Mouse (Mus musculus): ENCODE measurements around the gene Shroom3. TPM values are rescaled to one million over a fixed set of nuclear protein-coding genes. Genes with fewer than 3 reads are reported as not detected.

Shroom3 gene
- total RNA-seq, 2 experiments from 2014 or later = 8.1 to 9.5 TPM

DNA sequence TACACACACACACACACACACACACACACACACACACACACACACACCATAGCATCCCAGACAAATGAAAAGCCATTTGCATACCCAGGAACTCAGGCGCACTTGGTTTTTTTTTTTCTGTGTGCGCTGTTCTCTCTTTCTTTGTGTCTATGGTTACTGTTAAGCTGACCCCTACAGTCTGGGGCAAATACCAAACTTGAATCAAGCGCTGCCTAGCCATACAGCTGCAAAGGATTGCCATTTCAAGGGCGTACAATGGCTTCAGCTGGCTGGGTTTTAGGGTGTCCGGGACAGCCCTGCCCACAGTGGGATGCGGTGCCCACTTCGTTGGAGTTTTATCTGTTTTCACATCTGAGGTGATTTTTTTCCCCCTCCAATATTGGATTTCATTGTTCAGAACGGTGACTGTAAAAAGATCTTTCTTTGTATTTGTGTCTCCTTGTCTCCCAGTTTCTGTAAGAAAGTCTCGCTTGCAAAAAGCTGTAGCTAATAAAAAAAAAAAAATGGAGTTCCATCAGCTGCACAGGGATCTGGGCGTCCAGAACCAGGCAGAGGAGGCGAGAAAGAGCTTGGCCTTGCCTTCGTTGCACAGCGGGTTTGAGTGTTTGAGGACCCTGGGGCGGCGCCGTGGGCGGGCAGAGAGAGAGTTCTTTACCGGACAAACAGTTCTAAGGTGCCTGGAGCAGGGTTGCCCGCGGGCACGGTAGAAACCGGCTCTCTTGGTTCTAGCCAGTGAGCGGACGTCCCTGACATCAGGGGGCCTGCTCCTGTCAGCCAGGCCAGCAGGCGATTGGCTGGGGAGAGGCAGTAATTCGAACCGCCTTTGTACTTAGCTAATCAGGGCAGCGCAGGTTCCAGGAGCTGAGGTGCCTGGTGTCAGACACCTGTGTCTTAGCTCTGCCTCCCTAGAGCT lies 125.5 kb downstream of the Shroom3 start:
- DNase-seq = peak; percentile 58 to 69

DNA sequence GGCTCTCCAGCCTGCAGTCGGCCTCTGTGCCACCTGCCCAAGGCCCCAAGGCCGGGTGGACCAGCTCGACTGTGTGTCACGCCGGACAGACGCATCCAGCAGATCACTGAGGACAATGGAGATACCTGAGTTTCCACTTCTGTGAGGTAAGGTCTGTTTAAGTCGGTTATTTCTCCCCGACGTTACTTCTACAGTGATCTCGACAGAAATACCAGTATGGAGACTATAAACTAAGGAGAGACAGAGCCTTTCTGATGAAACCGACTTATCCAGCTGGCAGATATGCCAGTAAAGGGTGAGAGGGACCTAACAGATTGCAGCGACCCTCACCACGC lies 126.1 kb downstream of the Shroom3 start:
- DNase-seq = no peak

DNA sequence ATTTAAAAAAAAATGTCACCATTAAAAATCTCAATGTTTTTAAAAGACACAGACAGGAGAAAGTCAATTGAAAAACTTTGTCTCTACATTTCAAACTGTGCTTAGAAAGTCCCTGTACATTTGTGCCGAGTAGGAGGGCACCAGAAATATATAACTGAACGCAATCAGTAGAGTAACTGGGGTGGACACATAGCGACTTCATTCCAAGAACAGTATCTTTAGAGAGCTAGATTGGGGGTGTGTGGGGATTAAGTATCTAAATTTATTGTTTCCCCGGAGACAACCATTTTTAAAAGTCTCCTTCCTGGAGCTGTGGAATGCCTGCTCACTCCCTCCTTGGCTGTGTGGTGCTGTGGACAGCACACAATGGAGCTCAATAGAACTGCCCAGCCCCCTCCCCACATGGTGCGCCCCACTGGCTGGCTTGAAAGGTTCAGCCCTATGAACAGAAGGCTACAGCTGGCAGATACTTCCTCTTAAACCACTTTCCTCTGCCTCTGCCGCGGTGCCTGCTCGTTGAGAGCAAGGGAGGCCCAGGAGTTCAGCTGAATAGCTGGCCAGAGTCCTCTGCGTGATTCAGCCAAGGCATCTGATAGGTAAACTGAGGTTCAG lies 127.8 kb downstream of the Shroom3 start:
- DNase-seq = no peak

DNA sequence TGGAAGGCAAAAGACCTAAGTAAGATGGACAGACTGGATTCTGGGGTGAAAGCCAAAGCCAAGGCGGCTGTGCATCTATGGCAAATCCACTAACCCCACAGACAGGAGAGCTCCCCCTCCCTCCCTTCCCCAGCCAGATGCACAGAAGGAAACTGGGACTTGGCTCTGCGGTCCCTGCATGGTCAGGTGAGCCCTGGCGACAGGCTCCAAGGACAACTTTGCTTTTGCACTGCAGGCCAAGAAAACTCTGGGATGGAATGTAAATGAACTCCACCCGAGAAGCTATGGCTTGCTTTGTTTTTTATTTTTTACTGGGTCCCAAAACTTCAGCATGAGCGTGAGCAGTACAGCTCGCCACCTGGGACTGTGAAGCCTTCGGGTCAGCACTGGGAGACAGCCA lies 128.5 kb downstream of the Shroom3 start:
- no peak for DNase-seq

DNA sequence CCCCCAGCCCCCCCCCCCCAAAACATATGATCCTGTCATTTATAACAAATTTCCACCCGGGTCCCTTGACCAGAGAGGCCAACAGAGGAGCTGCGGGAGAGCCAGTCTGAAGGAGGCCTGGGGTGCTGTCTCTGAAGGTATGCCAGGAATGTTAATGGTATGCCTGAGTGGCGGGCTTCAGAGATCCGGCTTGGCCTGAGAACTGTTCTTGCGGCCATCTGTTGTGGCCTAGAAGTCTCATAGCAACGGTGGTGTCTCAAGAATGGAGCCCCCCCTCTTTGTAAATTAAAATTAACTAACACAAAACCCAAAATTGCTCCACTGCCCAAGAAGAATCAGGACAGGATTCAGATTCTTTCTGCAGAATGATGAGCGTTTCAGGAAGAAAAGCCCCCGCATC lies 129.7 kb downstream of the Shroom3 start:
- no peak for DNase-seq

DNA sequence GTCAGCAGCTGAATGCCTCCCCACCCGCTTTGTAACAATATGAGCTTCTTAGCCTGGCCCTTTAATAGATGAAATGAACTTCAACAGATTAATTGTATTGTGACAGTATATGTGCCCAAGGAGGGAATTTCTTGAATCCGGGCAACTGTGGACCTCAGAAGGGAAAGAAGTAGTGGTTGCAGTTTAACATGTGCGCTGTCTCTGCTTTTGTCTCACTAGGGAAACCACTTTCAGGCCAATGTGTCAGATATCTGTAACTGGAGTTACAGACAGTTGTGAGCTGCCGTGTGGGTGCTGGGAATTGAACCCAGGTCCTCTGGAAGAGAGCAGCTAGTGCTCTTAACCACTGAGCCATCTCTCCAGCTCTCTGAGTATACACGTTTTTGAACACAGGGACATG lies 130.3 kb downstream of the Shroom3 start:
- DNase-seq = no peak

GRCm38 (mm10) chr5:92814621-92815020 lies 131.4 kb downstream of the Shroom3 start:
- DNase-seq = no peak

GRCm38 (mm10) chr5:92817122-92817822 lies 134.0 kb downstream of the Shroom3 start:
- no peak for DNase-seq

GRCm38 (mm10) chr5:92821370-92821769 lies 138.1 kb downstream of the Shroom3 start:
- no peak for DNase-seq

GRCm38 (mm10) chr5:92823495-92823894 lies 140.3 kb downstream of the Shroom3 start:
- no peak for DNase-seq

DNA sequence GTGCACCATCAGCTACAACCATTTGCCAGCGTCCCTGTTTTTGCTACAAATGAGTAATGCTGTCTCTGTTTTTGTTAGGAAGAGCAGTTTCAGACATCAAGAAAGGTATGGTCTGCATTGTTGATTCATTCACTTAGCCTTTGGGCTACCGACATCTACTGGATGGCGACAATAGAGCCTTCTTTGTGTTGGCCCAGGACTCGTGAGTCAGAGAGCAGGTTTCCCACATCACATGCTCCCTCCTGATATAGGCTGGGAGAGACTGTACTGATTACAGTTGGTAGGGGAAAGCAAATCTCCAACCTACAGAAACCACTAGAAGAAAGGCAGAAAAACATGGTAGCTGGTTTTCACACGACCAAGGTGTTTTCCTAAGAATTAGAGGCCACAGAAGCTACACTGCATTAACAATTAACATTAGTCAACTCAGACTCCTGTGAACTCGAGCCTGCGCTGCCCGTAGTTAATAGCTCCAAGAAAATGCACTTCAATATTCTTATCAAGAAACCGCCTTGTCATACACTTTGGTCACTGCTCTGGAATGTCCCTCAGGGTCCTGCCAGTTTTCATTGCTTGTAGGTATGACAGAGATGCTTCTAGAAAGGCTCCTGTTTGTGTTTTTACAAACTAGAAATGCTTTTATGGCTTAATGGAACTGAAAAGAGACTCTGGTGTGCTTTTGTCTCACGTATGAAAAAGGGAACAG lies 141.2 kb downstream of the Shroom3 start:
- no peak for DNase-seq

DNA sequence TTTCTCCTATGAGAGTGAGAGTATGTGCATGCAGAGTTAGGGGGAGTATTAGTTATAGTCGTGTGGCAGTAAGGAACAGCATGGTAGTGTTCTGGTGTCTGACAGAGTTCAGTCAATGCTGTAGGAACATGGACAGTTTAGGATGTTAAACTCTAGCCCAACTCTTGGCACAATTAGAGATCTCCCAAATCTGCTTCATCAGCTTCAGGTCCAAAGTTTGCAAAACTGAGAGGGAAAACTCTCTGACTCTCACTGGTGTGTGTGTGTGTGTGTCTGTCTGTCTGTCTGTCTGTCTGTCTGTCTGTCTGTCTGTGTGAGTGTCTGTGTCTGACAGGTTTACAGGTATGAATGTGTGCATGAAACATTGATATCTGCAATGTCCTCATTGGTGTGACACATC lies 147.2 kb downstream of the Shroom3 start:
- no peak for DNase-seq

DNA sequence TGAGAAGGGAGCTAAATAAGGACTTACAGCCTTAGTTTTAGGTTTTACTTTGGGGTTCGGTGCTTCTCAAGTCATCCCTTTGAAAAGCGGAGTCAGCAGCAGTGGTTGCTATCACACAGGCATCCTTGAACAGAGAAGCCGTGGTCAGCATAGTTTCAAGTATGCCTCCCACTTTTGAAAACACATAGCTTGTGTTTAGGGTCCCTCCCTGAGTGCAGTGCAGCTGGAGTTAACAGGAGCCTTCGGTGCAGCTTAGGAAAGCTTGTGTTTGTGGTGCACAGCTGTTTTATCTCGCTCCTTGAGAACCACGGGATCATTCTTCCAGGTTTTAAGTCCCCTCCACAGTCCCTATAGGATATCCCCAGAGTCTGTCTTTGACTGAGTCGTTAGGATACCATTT lies 151.3 kb downstream of the Shroom3 start:
- no peak for DNase-seq

GRCm38 (mm10) chr5:92837311-92837710 lies 154.1 kb downstream of the Shroom3 start:
- DNase-seq = no peak

DNA sequence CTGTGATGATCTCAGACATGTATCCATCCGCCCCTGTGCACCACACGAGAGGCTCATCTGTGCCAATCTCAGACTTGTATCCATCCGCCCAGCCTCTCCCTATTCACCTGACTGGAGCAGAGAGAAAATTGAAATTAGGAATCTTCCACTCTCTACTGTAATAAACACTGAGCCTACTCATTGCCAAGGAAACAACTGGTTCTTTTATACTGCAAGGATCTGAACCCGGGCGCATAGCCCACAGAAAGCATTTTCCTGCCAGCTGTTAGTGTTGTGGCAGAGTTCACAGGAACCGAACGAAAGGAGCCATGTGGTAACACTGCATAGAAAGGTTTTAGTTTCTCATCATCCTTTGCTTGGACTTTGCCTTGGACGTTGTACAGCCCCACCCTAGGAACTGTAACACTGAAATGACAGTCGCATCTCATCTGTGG lies 155.1 kb downstream of the Shroom3 start:
- DNase-seq = no peak

GRCm38 (mm10) chr5:92839314-92839713 lies 156.1 kb downstream of the Shroom3 start:
- DNase-seq = no peak

- no peak for DNase-seq
Observed at GRCm38 (mm10) chr5:92841474-92841873, 158.2 kb downstream of the Shroom3 start.

DNA sequence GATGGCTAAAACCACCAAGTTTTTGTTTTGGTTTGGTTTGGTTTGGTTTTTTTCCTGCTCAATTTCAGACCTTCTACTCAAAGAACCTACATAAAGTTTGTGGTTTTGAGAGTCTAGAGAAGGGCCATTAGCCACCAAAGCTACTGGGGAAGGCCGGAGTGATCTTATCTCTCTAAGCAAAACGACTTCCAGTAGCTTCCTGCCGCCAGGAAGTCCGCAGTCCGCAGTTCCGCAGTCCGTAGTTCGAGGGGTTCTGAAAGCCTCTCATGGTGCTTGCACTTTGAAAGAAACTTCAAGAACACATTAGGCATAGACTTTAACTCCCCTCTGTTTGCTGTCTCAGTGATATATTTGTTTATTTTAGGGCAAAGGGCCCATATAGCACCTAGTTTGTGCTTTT lies 159.2 kb downstream of the Shroom3 start:
- DNase-seq = no peak

DNA sequence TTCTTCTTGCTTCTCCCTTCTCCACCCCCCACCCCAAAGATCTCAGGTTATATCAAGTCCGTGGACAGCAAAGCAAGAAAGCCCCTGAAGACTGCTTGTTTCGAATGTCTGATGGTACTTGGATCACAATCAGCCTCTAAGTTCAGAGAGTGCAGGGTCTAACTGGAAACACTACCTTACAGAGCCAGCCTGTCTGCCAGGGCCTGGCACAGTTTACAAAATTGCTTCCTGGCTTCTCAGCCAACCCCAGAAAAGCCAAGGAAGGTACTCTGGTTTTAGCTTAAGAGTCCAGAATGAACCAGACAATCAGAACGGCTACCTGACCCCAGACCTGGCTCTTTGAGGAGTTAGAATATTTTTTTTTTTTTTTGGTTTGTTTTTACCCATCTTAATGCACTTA lies 159.6 kb downstream of the Shroom3 start:
- DNase-seq = no peak

- DNase-seq = no peak
Observed at GRCm38 (mm10) chr5:92843850-92844785, 160.9 kb downstream of the Shroom3 start.

DNA sequence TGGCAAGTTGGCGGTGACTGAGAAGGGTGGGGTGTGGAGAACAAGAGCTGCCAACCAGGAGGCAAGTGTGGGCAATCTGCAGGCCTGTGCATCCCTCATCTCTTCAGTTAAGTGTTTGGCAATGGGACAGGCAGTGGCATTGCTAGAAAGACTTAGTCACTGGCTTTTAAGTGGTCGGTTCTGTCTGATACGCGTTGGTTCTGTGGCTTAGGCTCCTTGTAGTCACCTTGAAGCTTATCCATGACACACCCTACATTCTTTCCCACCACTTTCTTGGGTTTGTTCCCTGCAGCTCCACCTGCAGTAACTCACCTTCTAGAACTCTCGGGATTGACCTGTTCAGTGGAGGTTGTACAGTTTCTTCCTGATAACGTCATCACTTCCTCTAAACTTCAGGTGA lies 166.5 kb downstream of the Shroom3 start:
- no peak for DNase-seq
